Mouse (Mus musculus) small intestine, adult 10 weeks (tissue): ENCODE data around the gene Ly6g5b. TPM values are rescaled to one million over a fixed set of nuclear protein-coding genes. Genes with fewer than 3 reads are reported as not detected.

Source experiments
- polyA plus RNA-seq: library from polyadenylated mRNA; stranded (reverse); fragments of 350-450 nt; fragmentation: Illumina TruSeq; extraction: RNeasy Lipid Tissue Mini Kit (QIAGEN cat#74804); gene quantifications from one replicate; pipeline ENCODE4 v1.2.3, GENCODE M21; 2014; ENCODE audit warnings: low replicate concordance

Gene Ly6g5b
- polyA plus RNA-seq, 1 experiment from 2014 or later, result not detected

Other genes starting within 250 kb of the Ly6g5b start
- gene Zbtb12, start 235.9 kb downstream of the Ly6g5b start, polyA plus RNA-seq, result 1.3 TPM
- 2.4 TPM for gene Gm20547, start 233.4 kb downstream of the Ly6g5b start, polyA plus RNA-seq
- gene C2, start 217.2 kb downstream of the Ly6g5b start, polyA plus RNA-seq, result not detected
- gene Ehmt2, start 217.0 kb downstream of the Ly6g5b start, polyA plus RNA-seq, result 5.3 TPM
- gene Slc44a4, start 201.0 kb downstream of the Ly6g5b start, polyA plus RNA-seq, result 2.7 TPM
- 3.6 TPM for gene Neu1, start 184.2 kb downstream of the Ly6g5b start, polyA plus RNA-seq
- gene Hspa1b, start 156.2 kb downstream of the Ly6g5b start, polyA plus RNA-seq, result 1.3 TPM
- not detected for gene Gm20481, start 145.5 kb downstream of the Ly6g5b start, polyA plus RNA-seq
- 0.52 TPM for gene Hspa1a, start 143.3 kb downstream of the Ly6g5b start, polyA plus RNA-seq
- not detected for gene Hspa1l, start 142.7 kb downstream of the Ly6g5b start, polyA plus RNA-seq
- 12.4 TPM for gene Lsm2, start 133.6 kb downstream of the Ly6g5b start, polyA plus RNA-seq
- 0.37 TPM for gene Vars, start 114.4 kb downstream of the Ly6g5b start, polyA plus RNA-seq
- 0.11 TPM for gene Vwa7, start 98.8 kb downstream of the Ly6g5b start, polyA plus RNA-seq
- gene Sapcd1, start 87.4 kb downstream of the Ly6g5b start, polyA plus RNA-seq, result not detected
- 0.93 TPM for gene Msh5, start 68.7 kb downstream of the Ly6g5b start, polyA plus RNA-seq
- 31.3 TPM for gene Clic1, start 65.5 kb downstream of the Ly6g5b start, polyA plus RNA-seq
- not detected for gene Ddah2, start 56.4 kb downstream of the Ly6g5b start, polyA plus RNA-seq
- not detected for gene Ly6g6c, start 50.0 kb downstream of the Ly6g5b start, polyA plus RNA-seq
- 0.59 TPM for gene Mpig6b, start 49.2 kb downstream of the Ly6g5b start, polyA plus RNA-seq
- not detected for gene Ly6g6e, start 38.5 kb downstream of the Ly6g5b start, polyA plus RNA-seq
- not detected for gene Ly6g6d, start 37.4 kb downstream of the Ly6g5b start, polyA plus RNA-seq
- not detected for gene Ly6g6f, start 29.8 kb downstream of the Ly6g5b start, polyA plus RNA-seq
- 3.7 TPM for gene Abhd16a, start 26.2 kb downstream of the Ly6g5b start, polyA plus RNA-seq
- gene Ly6g5c, start 7.1 kb downstream of the Ly6g5b start, polyA plus RNA-seq, result not detected
- gene Gpank1, start 6.0 kb upstream of the Ly6g5b start, polyA plus RNA-seq, result 2.3 TPM
- 112 TPM for gene Csnk2b, start 6.6 kb upstream of the Ly6g5b start, polyA plus RNA-seq
- 1.7 TPM for gene D17H6S53E, start 10.9 kb upstream of the Ly6g5b start, polyA plus RNA-seq
- not detected for gene Apom, start 16.6 kb upstream of the Ly6g5b start, polyA plus RNA-seq
- gene Bag6, start 19.8 kb upstream of the Ly6g5b start, polyA plus RNA-seq, result 9.2 TPM
- 7.5 TPM for gene Prrc2a, start 49.5 kb upstream of the Ly6g5b start, polyA plus RNA-seq
- gene Aif1, start 60.6 kb upstream of the Ly6g5b start, polyA plus RNA-seq, result 8.4 TPM
- not detected for gene Lst1, start 73.0 kb upstream of the Ly6g5b start, polyA plus RNA-seq
- not detected for gene Ltb, start 79.0 kb upstream of the Ly6g5b start, polyA plus RNA-seq
- gene Tnf, start 86.6 kb upstream of the Ly6g5b start, polyA plus RNA-seq, result not detected
- not detected for gene Lta, start 89.9 kb upstream of the Ly6g5b start, polyA plus RNA-seq
- not detected for gene Gm16181, start 105.4 kb upstream of the Ly6g5b start, polyA plus RNA-seq
- 1.9 TPM for gene Atp6v1g2, start 118.2 kb upstream of the Ly6g5b start, polyA plus RNA-seq
- not detected for gene Nfkbil1, start 120.4 kb upstream of the Ly6g5b start, polyA plus RNA-seq
- gene Ddx39b, start 126.3 kb upstream of the Ly6g5b start, polyA plus RNA-seq, result 4.0 TPM
- gene H2-D1, start 147.3 kb upstream of the Ly6g5b start, polyA plus RNA-seq, result 51.6 TPM
- 506 TPM for gene H2-Q1, start 205.0 kb upstream of the Ly6g5b start, polyA plus RNA-seq
- gene H2-Q2, start 226.8 kb upstream of the Ly6g5b start, polyA plus RNA-seq, result 3,607 TPM